Mouse (Mus musculus): ENCODE results near the gene H2afv. TPM values are rescaled to one million over a fixed set of nuclear protein-coding genes. Genes with fewer than 3 reads are reported as not detected.

Gene H2afv
- total RNA-seq (2023): 10 to 100 TPM; 83.9 to 89.8 TPM

GRCm38 (mm10) chr11:6444077-6444853 is at the start of gene H2afv:
TSS of gene H2afv (minus strand) at chr11:6444443.

GRCm38 (mm10) chr11:6475867-6476484 is 31.7 kb upstream of the H2afv start, which contains the start of gene Purb:
TSS of gene Purb (minus strand) at chr11:6475917.

GRCm38 (mm10) chr11:6414751-6415550 is 29.3 kb downstream of the H2afv start, which contains the start of gene Ppia:
TSS of gene Ppia (plus strand) at chr11:6415443.

GRCm38 (mm10) chr11:6388726-6389413 is 55.4 kb downstream of the H2afv start, which contains the start of gene Zmiz2:
TSS of gene Zmiz2 (plus strand) at chr11:6389074.

Other genes with a start within 250 kb of the H2afv start
- gene A730071L15Rik, start 244.4 kb downstream of the H2afv start, total RNA-seq (2023): not detected
- 10 to 100 TPM; 29.0 to 32.2 TPM for gene Nudcd3, start 244.0 kb downstream of the H2afv start, total RNA-seq (2023)
- not detected for gene Npc1l1, start 214.3 kb downstream of the H2afv start, total RNA-seq (2023)
- gene Ddx56, start 176.7 kb downstream of the H2afv start, total RNA-seq (2023): 10 to 100 TPM; 22.2 to 24.0 TPM
- gene Tmed4, start 169.6 kb downstream of the H2afv start, total RNA-seq (2023): 10 to 100 TPM; 27.0 to 30.2 TPM
- 100 to 1,000 TPM; 115 to 127 TPM for gene Ogdh, start 152.8 kb downstream of the H2afv start, total RNA-seq (2023)
- gene Zmiz2, start 55.4 kb downstream of the H2afv start, total RNA-seq (2023): 10 to 100 TPM; 38.9 to 39.4 TPM
- gene Ppia, start 29.0 kb downstream of the H2afv start, total RNA-seq (2023): 100 to 1,000 TPM; 886 to 907 TPM
- 10 to 100 TPM; 39.8 to 47.8 TPM for gene Purb, start 31.5 kb upstream of the H2afv start, total RNA-seq (2023)
- gene Myo1g, start 76.5 kb upstream of the H2afv start, total RNA-seq (2023): 100 to 1,000 TPM; 210 to 242 TPM
- gene Ccm2, start 102.4 kb upstream of the H2afv start, total RNA-seq (2023): 100 to 1,000 TPM; 123 to 135 TPM
- gene Nacad, start 161.6 kb upstream of the H2afv start, total RNA-seq (2023): 1 to 10 TPM; 1.2 to 2.3 TPM
- gene Tbrg4, start 181.6 kb upstream of the H2afv start, total RNA-seq (2023): 10 to 100 TPM; 58.8 to 60.4 TPM
- not detected for gene Wap, start 194.2 kb upstream of the H2afv start, total RNA-seq (2023)
- not detected for gene Ramp3, start 214.1 kb upstream of the H2afv start, total RNA-seq (2023)